Mouse (Mus musculus) heart, embryonic 11.5 days (tissue): ENCODE data around the gene Pdzph1. TPM values are rescaled to one million over a fixed set of nuclear protein-coding genes. Genes with fewer than 3 reads are reported as not detected.

Source experiments
- ATAC-seq: fragments of 200-750 bp; cut with Nextera tagmentation; replicated peaks from 2 replicates; pipeline ENCODE4 v1.8.0; 2017; ENCODE audit warnings: moderate library complexity; ENCODE audit not compliant: insufficient number of reproducible peaks, low FRiP score, low TSS enrichment
- H3K27ac ChIP-seq: fragments of 300-500 bp; sonication (generic); 2 replicates; pipeline ENCODE4 v1.5.1; 2014; ENCODE audit warnings: mild to moderate bottlenecking, low read depth, low read length
- H3K27me3 ChIP-seq: fragments of 300-500 bp; sonication (generic); 2 replicates; pipeline ENCODE4 v1.6.1; 2014; ENCODE audit warnings: mild to moderate bottlenecking, low read length, mixed read lengths; ENCODE audit not compliant: control insufficient read depth, insufficient read depth
- H3K36me3 ChIP-seq: fragments of 300-500 bp; sonication (generic); 2 replicates; pipeline ENCODE4 v1.6.1; 2014; ENCODE audit warnings: mild to moderate bottlenecking, low read length, moderate library complexity, mixed read lengths; ENCODE audit not compliant: control insufficient read depth, insufficient read depth
- H3K4me1 ChIP-seq: fragments of 300-500 bp; sonication (generic); 2 replicates; pipeline ENCODE4 v1.6.1; 2014; ENCODE audit warnings: low read length; ENCODE audit not compliant: control insufficient read depth, insufficient read depth
- H3K4me2 ChIP-seq: fragments of 300-500 bp; sonication (generic); 2 replicates; pipeline ENCODE4 v1.6.1; 2014; ENCODE audit warnings: mild to moderate bottlenecking, moderate library complexity
- H3K4me3 ChIP-seq: fragments of 300-500 bp; sonication (generic); 2 replicates; pipeline ENCODE4 v1.5.1; 2014; ENCODE audit warnings: low read depth, low read length
- H3K9ac ChIP-seq: fragments of 300-500 bp; sonication (generic); 2 replicates; pipeline ENCODE4 v1.6.1; 2014; ENCODE audit warnings: mild to moderate bottlenecking, low read depth, low read length, moderate library complexity
- H3K9me3 ChIP-seq: fragments of 300-500 bp; sonication (generic); replicated peaks from 2 replicates; pipeline ENCODE4 v1.6.1; 2016; ENCODE audit warnings: low read length; ENCODE audit not compliant: control insufficient read depth
- WGBS: fragments of 180-500 bp; shearing (Covaris S2); extraction: QIAGEN DNeasy Blood & Tissue Kit; methylation state at CpG from one replicate; pipeline ENCODE4 v1.1.7; 2014; ENCODE audit not compliant: insufficient replicate concordance; 5-methylcytosine and 5-hydroxymethylcytosine counted together
- polyA plus RNA-seq: library from polyadenylated mRNA; unstranded; fragments of >200 nt; fragmentation: Nextera tagmentation; extraction: Ambion mirVana; gene quantifications from 2 replicates; pipeline ENCODE4 v1.2.1, GENCODE M21; 2014

The Pdzph1 gene
- polyA plus RNA-seq, 1 experiment from 2014 or later = not detected

- no peaks in the 10 kb centered on the region for H3K36me3 ChIP-seq
- no peak for ATAC-seq
- no peaks in the 10 kb centered on the region for H3K27me3 ChIP-seq
- no peak overlapping the region for H3K9ac ChIP-seq
- 66% methylated on average over 7 of the region's 7 CpGs for WGBS
- no peak overlapping the region for H3K27ac ChIP-seq
- no peaks in the 10 kb centered on the region for H3K4me1 ChIP-seq
- H3K4me2 ChIP-seq = no peak overlapping the region
- no peak overlapping the region for H3K4me3 ChIP-seq
- H3K9me3 ChIP-seq = no peaks in the 10 kb centered on the region
Observed at GRCm38 (mm10) chr17:58911564-58911963, 79.6 kb downstream of the Pdzph1 start.

GRCm38 (mm10) chr17:58909061-58909661 is 82.0 kb downstream of the Pdzph1 start:
- Histone ChIP-seq H3K27ac (no peak overlapping the region), H3K4me1 (no peaks in the 10 kb centered on the region), H3K4me3 (no peak overlapping the region), H3K4me2 (no peak overlapping the region), H3K9ac (no peak overlapping the region), H3K9me3 (no peaks in the 10 kb centered on the region), H3K27me3 (no peaks in the 10 kb centered on the region), H3K36me3 (no peaks in the 10 kb centered on the region)
- 34% methylated on average over 8 of the region's 8 CpGs for WGBS
- ATAC-seq = no peak

GRCm38 (mm10) chr17:58906001-58906400 is 85.2 kb downstream of the Pdzph1 start:
- H3K4me2 ChIP-seq = no peak overlapping the region
- no peak for ATAC-seq
- WGBS = 66% methylated on average over 2 of the region's 2 CpGs
- H3K9ac ChIP-seq = no peak overlapping the region
- no peak overlapping the region for H3K4me3 ChIP-seq
- no peaks in the 10 kb centered on the region for H3K27me3 ChIP-seq
- H3K27ac ChIP-seq = no peak overlapping the region
- H3K4me1 ChIP-seq = no peaks in the 10 kb centered on the region
- no peaks in the 10 kb centered on the region for H3K9me3 ChIP-seq
- no peaks in the 10 kb centered on the region for H3K36me3 ChIP-seq

GRCm38 (mm10) chr17:58891488-58892210 is 99.5 kb downstream of the Pdzph1 start:
- no peak overlapping the region for H3K9ac ChIP-seq
- no peak overlapping the region for H3K27ac ChIP-seq
- H3K4me3 ChIP-seq = no peak overlapping the region
- H3K27me3 ChIP-seq = no peaks in the 10 kb centered on the region
- ATAC-seq = no peak
- 56% methylated on average over 4 of the region's 4 CpGs for WGBS
- H3K4me1 ChIP-seq = no peaks in the 10 kb centered on the region
- H3K4me2 ChIP-seq = no peak overlapping the region
- H3K9me3 ChIP-seq = no peaks in the 10 kb centered on the region
- no peaks in the 10 kb centered on the region for H3K36me3 ChIP-seq

GRCm38 (mm10) chr17:58889905-58890645 is 101.1 kb downstream of the Pdzph1 start:
- ATAC-seq = no peak
- 70% methylated on average over 4 of the region's 4 CpGs for WGBS
- no peaks in the 10 kb centered on the region for H3K36me3 ChIP-seq
- no peak overlapping the region for H3K4me3 ChIP-seq
- no peak overlapping the region for H3K4me2 ChIP-seq
- no peaks in the 10 kb centered on the region for H3K9me3 ChIP-seq
- H3K27ac ChIP-seq = no peak overlapping the region
- no peak overlapping the region for H3K9ac ChIP-seq
- H3K4me1 ChIP-seq = no peaks in the 10 kb centered on the region
- H3K27me3 ChIP-seq = no peaks in the 10 kb centered on the region

DNA sequence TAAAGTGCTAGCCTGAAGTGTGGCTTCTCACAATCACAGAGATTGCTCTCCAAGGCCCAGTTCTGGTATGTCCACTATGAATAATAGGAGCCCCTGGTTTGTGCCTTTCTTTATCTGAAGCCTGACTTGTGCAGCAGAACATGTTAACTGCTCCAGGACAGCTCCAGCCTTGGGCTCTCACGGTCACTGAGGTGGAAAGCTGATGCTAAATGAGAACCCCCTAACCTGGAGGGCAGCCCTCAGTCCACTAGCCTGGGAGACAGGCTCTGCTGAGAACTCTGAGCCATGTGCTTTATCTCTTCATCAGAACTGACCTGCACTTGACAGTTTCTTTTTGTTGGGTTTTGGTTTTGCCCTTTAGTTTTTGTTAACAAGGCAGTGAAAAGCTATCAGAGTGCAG is 106.8 kb downstream of the Pdzph1 start:
- Histone ChIP-seq H3K27me3 (no peaks in the 10 kb centered on the region), H3K9me3 (no peaks in the 10 kb centered on the region), H3K4me2 (no peak overlapping the region), H3K4me3 (no peak overlapping the region), H3K36me3 (no peaks in the 10 kb centered on the region), H3K4me1 (no peaks in the 10 kb centered on the region), H3K27ac (no peak overlapping the region), H3K9ac (no peak overlapping the region)
- 43% methylated on average over 1 of the region's 1 CpGs for WGBS
- no peak for ATAC-seq

- Histone ChIP-seq H3K9ac (no peak overlapping the region), H3K9me3 (no peaks in the 10 kb centered on the region), H3K4me1 (no peaks in the 10 kb centered on the region), H3K27ac (no peak overlapping the region), H3K4me3 (no peak overlapping the region), H3K36me3 (no peaks in the 10 kb centered on the region), H3K4me2 (no peak overlapping the region), H3K27me3 (no peaks in the 10 kb centered on the region)
- no peak for ATAC-seq
- 65% methylated on average over 1 of the region's 1 CpGs for WGBS
Observed at GRCm38 (mm10) chr17:58873356-58873755, 117.8 kb downstream of the Pdzph1 start.

GRCm38 (mm10) chr17:58870795-58871194 is 120.4 kb downstream of the Pdzph1 start:
- no peak for ATAC-seq
- no peak overlapping the region for H3K4me3 ChIP-seq
- H3K9me3 ChIP-seq = no peaks in the 10 kb centered on the region

More at GRCm38 (mm10) chr17:58870795-58871194, 120.4 kb downstream of the Pdzph1 start:
- H3K27ac ChIP-seq = no peak overlapping the region
- H3K36me3 ChIP-seq = no peaks in the 10 kb centered on the region
- no peaks in the 10 kb centered on the region for H3K27me3 ChIP-seq
- no peak overlapping the region for H3K4me2 ChIP-seq
- no peak overlapping the region for H3K9ac ChIP-seq
- no peaks in the 10 kb centered on the region for H3K4me1 ChIP-seq
